Mouse (Mus musculus): ENCODE measurements at regions not wholly inside any gene's neighbourhood (a gene's known extent, or its start where the extent isn't known, plus 50 kb on each side); places are given as distances from the start of the nearest gene placed in this dataset.

GRCm38 (mm10) chr11:111568041-111568440, 502.1 kb downstream of the Kcnj2 start:
- no peak for TF ChIP-seq CTCF (IDR thresholded peaks at IDR 0.05; ENCODE audit: insufficient read depth, low read depth, low read length)
- TF ChIP-seq POLR2A (IDR thresholded peaks at IDR 0.05; ENCODE audit: insufficient read depth, low read depth, low read length) = no peak
